Mouse (Mus musculus): ENCODE data around the gene Rin3.

DNA sequence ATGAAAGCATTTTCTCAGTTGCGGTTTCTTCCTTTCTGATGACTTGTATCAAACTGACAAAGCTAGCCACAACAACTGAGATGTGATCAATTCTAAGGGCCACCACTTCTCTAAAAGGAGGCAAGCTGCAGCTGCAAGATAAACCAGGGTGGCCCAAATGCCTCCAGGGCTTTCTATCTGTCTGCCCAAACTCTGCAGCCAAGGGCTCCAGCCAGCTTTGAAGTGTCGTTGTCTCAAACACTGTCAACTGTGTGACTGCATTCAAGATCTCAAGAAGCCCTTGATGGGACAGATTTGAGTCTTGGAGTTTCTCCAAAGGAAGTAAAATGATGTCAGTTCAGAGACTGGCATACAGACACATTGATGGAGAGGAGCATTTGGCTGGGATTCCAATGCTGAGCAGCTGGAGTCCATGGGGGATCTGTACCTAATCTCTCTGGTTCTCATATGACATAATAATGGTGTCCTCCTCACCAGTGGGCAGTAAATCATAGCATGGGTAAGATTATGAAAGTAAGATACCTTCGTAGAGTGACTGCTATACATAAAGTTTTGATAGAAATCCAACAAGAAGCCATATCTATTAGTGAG lies 24.2 kb upstream of the Rin3 start:
- no peak for TF ChIP-seq MAFK (IDR thresholded peaks at IDR 0.05; ENCODE audit: borderline replicate concordance, low read depth, low read length)
- TF ChIP-seq USF1 (IDR thresholded peaks at IDR 0.05; ENCODE audit: low read depth, low read length): no peak
- TF ChIP-seq CHD1 (IDR thresholded peaks at IDR 0.05; ENCODE audit: low read depth, low read length): no peak
- TF ChIP-seq CTCF (IDR thresholded peaks at IDR 0.05 in 2 of 3, conservative IDR thresholded peaks at IDR 0.05 in 1 of 3; ENCODE audit: control insufficient read depth in 1 of 3, insufficient read depth in 1 of 3, low read depth in 2 of 3, low read length in 3 of 3, poor library complexity in 1 of 3, severe bottlenecking in 1 of 3): no peak
- TF ChIP-seq POLR2A (IDR thresholded peaks at IDR 0.05; ENCODE audit: control insufficient read depth in 1 of 2, insufficient read depth in 1 of 2, low read depth in 1 of 2, low read length in 2 of 2, poor library complexity in 1 of 2): no peak
- no peak for TF ChIP-seq ZMIZ1 (IDR thresholded peaks at IDR 0.05; ENCODE audit: low read depth, low read length)
- TF ChIP-seq E2F4 (IDR thresholded peaks at IDR 0.05; ENCODE audit: borderline replicate concordance, low read depth, low read length): no peak
- TF ChIP-seq GABPA (IDR thresholded peaks at IDR 0.05; ENCODE audit: low read depth, low read length): no peak
- peak; percentile 93 for TF ChIP-seq GATA1 (IDR thresholded peaks at IDR 0.05; ENCODE audit: low read depth, low read length)

All from MEL (cell line).